9 mouse cellular contexts compared by ENCODE assay signal in genomic region chr5:5481662-5482061, GRCm38 (mm10). TPM values are rescaled to one million over a fixed set of nuclear protein-coding genes. Genes with fewer than 3 reads are reported as not detected.
DNase-seq lines count a peak whose midpoint lies in the region; ATAC-seq lines count a peak whose summit lies in the region.
"Had no signal": no experiment of that assay in that cellular context is flagged by ENCODE, and none has a peak within 500 bp of the region (broad histone marks: within the 10 kb centered on the region; RNA-seq: fewer than 3 reads in every experiment).

No protein-coding gene starts in this region.

- DNase-seq in heart, adult 18-20 months = peak; percentile 22 to 50
- no peak for DNase-seq in heart, adult 11 months
- no peak for DNase-seq in midbrain, embryonic 11.5 days (ENCODE audit: low spot score, missing footprints)
- no peak for DNase-seq in midbrain, embryonic 10.5 days (ENCODE audit: low spot score)
- no peak for DNase-seq in right cerebral cortex, postnatal 36 days (ENCODE audit: low spot score in 2 of 2)
- DNase-seq in cerebellum, postnatal 36 days = no peak

- ATAC-seq in midbrain, embryonic 11.5 days (ENCODE audit: low FRiP score) = peak; percentile 52; the same call in 1 of the 2 replicates
- 0 out of 2 replicates have a peak, but pooled peaks have one; percentile 43 for ATAC-seq in forebrain, embryonic 15.5 days (replicated peaks)
- ATAC-seq in neutrophil, adult 5-6 weeks (ENCODE audit: extremely low read depth, insufficient number of reproducible peaks, low FRiP score, poor library complexity, severe bottlenecking) = peak; percentile 76; the same call in 1 of the 2 replicates

- no peaks in the 10 kb centered on the region for H3K4me1 ChIP-seq in midbrain, embryonic 11.5 days (ENCODE audit: control insufficient read depth, insufficient read depth, low read length)
- no peaks in the 10 kb centered on the region for H3K4me1 ChIP-seq in midbrain, embryonic 10.5 days
- no peaks in the 10 kb centered on the region for H3K4me1 ChIP-seq in forebrain, embryonic 15.5 days

- WGBS in midbrain, embryonic 11.5 days = 5% methylated on average over 1 of the region's 1 CpGs
- 9% methylated on average over 1 of the region's 1 CpGs for WGBS in midbrain, embryonic 10.5 days
- 0% methylated on average over 1 of the region's 1 CpGs for WGBS in forebrain, embryonic 15.5 days

- H3K4me3 ChIP-seq in midbrain, embryonic 11.5 days (ENCODE audit: low read depth, low read length) = no peak overlapping the region
- no peak overlapping the region for H3K4me3 ChIP-seq in midbrain, embryonic 10.5 days
- H3K4me3 ChIP-seq in forebrain, embryonic 15.5 days = no peak overlapping the region

- no peaks in the 10 kb centered on the region for H3K36me3 ChIP-seq in midbrain, embryonic 11.5 days (ENCODE audit: control insufficient read depth, insufficient read depth, low read length)
- no peaks in the 10 kb centered on the region for H3K36me3 ChIP-seq in midbrain, embryonic 10.5 days
- H3K36me3 ChIP-seq in forebrain, embryonic 15.5 days = no peaks in the 10 kb centered on the region

- no peak overlapping the region for H3K9ac ChIP-seq in midbrain, embryonic 11.5 days (ENCODE audit: low read length)
- H3K9ac ChIP-seq in forebrain, embryonic 15.5 days (replicated peaks) = no peak overlapping the region

- H3K27ac ChIP-seq in midbrain, embryonic 11.5 days (ENCODE audit: low read depth, low read length) = no peak overlapping the region
- H3K27ac ChIP-seq in midbrain, embryonic 10.5 days (replicated peaks) = no peak overlapping the region
- H3K27ac ChIP-seq in forebrain, embryonic 15.5 days (replicated peaks) = no peak overlapping the region

- no peaks in the 10 kb centered on the region for H3K9me3 ChIP-seq in midbrain, embryonic 11.5 days (ENCODE audit: control insufficient read depth, low read length)
- no peaks in the 10 kb centered on the region for H3K9me3 ChIP-seq in midbrain, embryonic 10.5 days (replicated peaks)
- no peaks in the 10 kb centered on the region for H3K9me3 ChIP-seq in forebrain, embryonic 15.5 days

- no peak overlapping the region for H3K4me2 ChIP-seq in midbrain, embryonic 11.5 days
- H3K4me2 ChIP-seq in forebrain, embryonic 15.5 days (replicated peaks) = no peak overlapping the region

- no peaks in the 10 kb centered on the region for H3K27me3 ChIP-seq in midbrain, embryonic 11.5 days (ENCODE audit: control insufficient read depth, insufficient read depth, low read length)
- H3K27me3 ChIP-seq in midbrain, embryonic 10.5 days (ENCODE audit: low read depth, poor library complexity, severe bottlenecking) = no peaks in the 10 kb centered on the region
- no peaks in the 10 kb centered on the region for H3K27me3 ChIP-seq in forebrain, embryonic 15.5 days

RNA-seq across cellular contexts. Expression of gene 1700015F17Rik, which starts 2.7 kb away (rescaled TPM):
- not detected for total RNA-seq in heart, adult 18-20 months (2021)
- not detected in 2 replicates for polyA plus RNA-seq in midbrain, embryonic 11.5 days (2014; fragmentation: Nextera tagmentation; extraction: Ambion mirVana)
- polyA plus RNA-seq in midbrain, embryonic 10.5 days (2016; fragmentation: Nextera tagmentation; extraction: Ambion mirVana) = not detected in 2 replicates
- polyA plus RNA-seq in forebrain, embryonic 15.5 days (2015; fragmentation: Nextera tagmentation; extraction: Ambion mirVana) = not detected in 2 replicates
- 0.35 TPM in 1 of 2 replicates, not detected in the other for total RNA-seq in neutrophil, adult 5-6 weeks (2017)
- total RNA-seq: heart, postnatal 14 days had no signal

RNA-seq across cellular contexts. Expression of gene Cldn12, which starts 33.1 kb away (rescaled TPM):
- total RNA-seq in heart, adult 18-20 months (2021) = 10 to 100 TPM; 16.1 to 19.4 TPM
- polyA plus RNA-seq in midbrain, embryonic 11.5 days (2014; fragmentation: Nextera tagmentation; extraction: Ambion mirVana) = 26.0 and 27.1 TPM in 2 replicates
- polyA plus RNA-seq in midbrain, embryonic 10.5 days (2016; fragmentation: Nextera tagmentation; extraction: Ambion mirVana) = 34.7 and 35.4 TPM in 2 replicates
- 18.2 and 19.8 TPM in 2 replicates for polyA plus RNA-seq in forebrain, embryonic 15.5 days (2015; fragmentation: Nextera tagmentation; extraction: Ambion mirVana)
- total RNA-seq in neutrophil, adult 5-6 weeks (2017) = 0.98 and 1.2 TPM in 2 replicates

Comparison
In these comparisons a context has a peak if more than half of its experiments do, and no peak if none do; other contexts are left out.
1. DNase-seq: peak in heart, adult 18-20 months (2 of 2); none in heart, adult 11 months (single experiment), midbrain, embryonic 11.5 days (single experiment), midbrain, embryonic 10.5 days (single experiment), right cerebral cortex, postnatal 36 days (0 of 2) and cerebellum, postnatal 36 days (0 of 2).
2. Peak in every context shown above with its lines, with median percentiles within 50 percentile points of each other: ATAC-seq.